Mouse (Mus musculus): ENCODE results near the gene Amph. TPM values are rescaled to one million over a fixed set of nuclear protein-coding genes. Genes with fewer than 3 reads are reported as not detected.
"Not testable (repeated sequence)": the region's sequence is repeated elsewhere in the genome, so short reads cannot be mapped to it uniquely, and the experiment has no call there.

Gene Amph
- polyA plus RNA-seq (2014; fragmentation: Nextera tagmentation; extraction: Ambion mirVana) = 84.2 and 103 TPM in 2 replicates

DNA sequence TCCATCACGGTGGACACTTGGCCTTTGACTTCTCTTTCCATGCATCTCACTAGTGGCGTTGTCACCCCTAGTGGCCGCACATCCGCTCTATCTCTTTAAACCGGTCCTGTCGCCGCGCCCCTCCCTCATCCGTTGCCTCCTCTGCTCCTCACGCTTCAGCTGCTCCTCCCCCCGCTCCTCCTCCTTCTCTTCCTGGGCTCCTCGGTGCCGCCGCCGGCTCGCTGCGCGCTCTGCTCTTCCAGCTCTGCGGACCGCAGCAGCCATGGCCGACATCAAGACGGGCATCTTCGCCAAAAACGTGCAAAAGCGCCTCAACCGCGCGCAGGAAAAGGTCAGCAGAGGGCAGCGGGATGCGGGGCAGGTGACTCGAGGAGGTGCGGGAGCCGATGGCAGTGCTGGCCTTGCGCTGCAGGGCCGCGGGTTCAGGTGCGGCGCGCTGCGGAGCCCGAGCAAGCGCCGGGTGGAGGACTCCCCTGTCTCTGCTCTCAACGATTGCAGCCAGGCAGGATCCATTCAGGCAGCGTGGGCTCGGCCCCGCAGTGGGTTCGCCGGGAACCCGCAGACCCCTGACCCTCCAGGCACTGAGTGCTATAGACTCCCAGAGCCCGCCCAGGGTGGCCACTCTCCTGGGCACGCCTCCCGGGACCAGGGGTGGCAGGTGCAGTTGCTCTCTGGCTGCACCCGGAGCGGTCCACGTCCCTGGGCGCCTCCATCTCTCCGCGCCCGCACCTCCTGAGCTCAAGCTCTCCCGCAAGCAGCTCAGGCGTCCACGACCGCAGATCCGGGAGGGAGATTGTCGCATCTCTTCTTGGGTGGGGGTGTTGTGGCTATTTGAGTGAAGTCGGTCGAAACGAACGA, at the start of gene Amph:
Gene Amph, plus strand, starts transcription at position 35 of the 858 bp plus-strand sequence.
- Histone ChIP-seq H3K9ac (replicated peaks; ENCODE audit: low read depth, low read length) (peak within 1 kb of the TSS; percentile 93), H3K4me2 (ENCODE audit: low read depth, low read length) (peak within 1 kb of the TSS; percentile 72), H3K4me3 (ENCODE audit: low read depth, low read length) (peak within 1 kb of the TSS; percentile 88), H3K9me3 (ENCODE audit: control insufficient read depth, low read length) (no peaks in the 10 kb centered on the region), H3K4me1 (ENCODE audit: control insufficient read depth, insufficient read depth, low read length) (peaks cover 7% of the 10 kb centered on the region; the same call in 1 of the 2 replicates), H3K27me3 (ENCODE audit: control insufficient read depth, insufficient read depth, low read length) (no peaks in the 10 kb centered on the region), H3K27ac (ENCODE audit: low read depth, low read length) (peak within 1 kb of the TSS; percentile 90), H3K36me3 (ENCODE audit: control insufficient read depth, insufficient read depth, low read length) (no peaks in the 10 kb centered on the region)
- peak; percentile 98 for ATAC-seq (ENCODE audit: low read depth)
- under 1% methylated on average over 67 of the region's 70 CpGs for WGBS

DNA sequence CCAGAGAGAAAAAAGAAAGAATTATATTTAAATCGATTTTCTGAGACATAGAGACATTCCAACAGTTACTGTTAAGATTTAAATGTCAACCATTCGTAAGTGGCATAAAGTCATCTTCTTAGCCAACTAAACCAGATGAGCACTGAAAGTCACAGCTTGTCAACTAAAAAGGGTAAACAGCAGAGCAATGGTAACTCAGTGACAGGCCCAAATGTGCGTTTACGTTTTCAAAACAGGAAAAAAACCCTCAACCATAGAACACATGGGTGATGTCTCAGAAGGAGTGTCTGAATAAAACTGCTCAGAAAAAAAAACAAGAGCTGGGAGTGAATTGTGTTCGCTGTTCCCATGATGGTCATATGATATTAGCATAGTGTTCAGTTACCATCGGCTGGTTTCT, 44.4 kb upstream of the Amph start:
- no peaks in the 10 kb centered on the region for H3K9me3 ChIP-seq (ENCODE audit: control insufficient read depth, low read length)
- H3K36me3 ChIP-seq (ENCODE audit: control insufficient read depth, insufficient read depth, low read length) = no peaks in the 10 kb centered on the region
- no peaks in the 10 kb centered on the region for H3K4me1 ChIP-seq (ENCODE audit: control insufficient read depth, insufficient read depth, low read length)
- no peak overlapping the region for H3K27ac ChIP-seq (ENCODE audit: low read depth, low read length)
- no peak overlapping the region for H3K4me2 ChIP-seq (ENCODE audit: low read depth, low read length)
- no peaks in the 10 kb centered on the region for H3K27me3 ChIP-seq (ENCODE audit: control insufficient read depth, insufficient read depth, low read length)
- no peak overlapping the region for H3K4me3 ChIP-seq (ENCODE audit: low read depth, low read length)
- no peak for ATAC-seq (ENCODE audit: low read depth)
- 95% methylated on average over 6 of the region's 6 CpGs for WGBS
- no peak overlapping the region for H3K9ac ChIP-seq (replicated peaks; ENCODE audit: low read depth, low read length)

DNA sequence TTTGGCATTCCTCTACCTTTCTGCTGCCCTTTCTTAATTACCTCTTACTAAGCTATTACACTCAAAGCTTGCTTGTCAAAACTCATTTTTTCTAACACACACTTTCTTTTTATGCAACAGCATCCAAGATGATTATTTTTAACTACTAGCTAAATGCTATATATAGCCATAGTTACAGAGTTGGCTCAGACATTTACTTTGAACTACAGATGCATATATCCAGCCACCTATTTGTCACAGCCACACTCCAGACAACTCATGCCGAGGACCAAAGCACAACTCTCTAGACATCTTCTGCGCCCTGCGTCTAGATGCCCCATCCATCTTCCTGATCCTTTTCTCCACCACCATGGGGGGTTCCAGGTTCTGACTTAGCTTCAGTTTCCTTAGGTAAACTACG, 33.2 kb upstream of the Amph start:
- Histone ChIP-seq H3K36me3 (ENCODE audit: control insufficient read depth, insufficient read depth, low read length) (no peaks in the 10 kb centered on the region), H3K27ac (ENCODE audit: low read depth, low read length) (no peak overlapping the region), H3K4me2 (ENCODE audit: low read depth, low read length) (no peak overlapping the region), H3K4me3 (ENCODE audit: low read depth, low read length) (no peak overlapping the region), H3K4me1 (ENCODE audit: control insufficient read depth, insufficient read depth, low read length) (no peaks in the 10 kb centered on the region), H3K9ac (replicated peaks; ENCODE audit: low read depth, low read length) (no peak overlapping the region), H3K27me3 (ENCODE audit: control insufficient read depth, insufficient read depth, low read length) (no peaks in the 10 kb centered on the region), H3K9me3 (ENCODE audit: control insufficient read depth, low read length) (no peaks in the 10 kb centered on the region)
- ATAC-seq (ENCODE audit: low read depth) = no peak
- WGBS = 73% methylated on average over 4 of the region's 4 CpGs

DNA sequence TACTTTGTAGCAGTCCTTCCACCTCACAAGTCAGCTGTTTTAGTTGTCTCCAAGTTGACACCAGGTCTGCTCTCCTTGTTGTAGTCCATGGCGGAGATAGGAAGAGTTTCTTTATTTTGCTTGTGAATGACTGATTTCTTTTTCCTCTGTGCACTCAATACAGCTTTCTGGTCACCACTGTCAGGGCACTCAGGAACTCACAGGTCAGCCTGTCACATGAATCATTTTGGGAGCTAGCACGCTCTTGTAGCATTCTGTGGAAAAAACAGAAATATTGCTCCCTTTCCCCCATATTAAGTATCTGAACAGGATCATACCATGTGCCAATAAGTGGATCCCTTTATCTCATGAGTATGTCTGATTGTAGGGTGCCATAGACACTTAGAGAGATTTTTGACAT, 14.8 kb upstream of the Amph start:
- not testable (repeated sequence) for H3K4me3 ChIP-seq (ENCODE audit: low read depth, low read length); H3K9ac ChIP-seq (replicated peaks; ENCODE audit: low read depth, low read length); H3K4me2 ChIP-seq (ENCODE audit: low read depth, low read length); H3K9me3 ChIP-seq (ENCODE audit: control insufficient read depth, low read length); ATAC-seq (ENCODE audit: low read depth); H3K4me1 ChIP-seq (ENCODE audit: control insufficient read depth, insufficient read depth, low read length); H3K27ac ChIP-seq (ENCODE audit: low read depth, low read length); H3K27me3 ChIP-seq (ENCODE audit: control insufficient read depth, insufficient read depth, low read length); H3K36me3 ChIP-seq (ENCODE audit: control insufficient read depth, insufficient read depth, low read length)
- WGBS = 50% methylated on average over 1 of the region's 2 CpGs

DNA sequence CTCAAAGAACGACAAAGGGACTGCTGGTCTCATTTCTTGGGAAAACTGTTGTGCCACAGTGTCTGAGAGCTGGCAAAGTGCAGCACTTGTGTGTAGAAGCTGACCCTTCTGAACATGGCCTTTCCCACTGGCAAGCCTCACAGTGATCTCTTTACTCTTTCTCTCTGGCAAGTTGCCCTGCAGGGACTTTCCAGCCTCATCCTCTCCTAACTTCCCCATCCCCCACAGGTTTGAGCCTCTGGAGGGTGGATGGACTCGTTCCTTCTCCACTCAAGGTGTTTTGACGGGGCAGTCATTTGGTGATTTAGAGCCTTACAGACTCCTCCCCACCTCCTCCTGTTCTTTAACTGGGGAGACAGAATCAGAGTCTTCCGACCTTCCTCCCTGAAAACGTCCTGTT, 319 bp upstream of the Amph start:
- H3K4me3 ChIP-seq (ENCODE audit: low read depth, low read length) = peak overlapping the region; percentile 88
- ATAC-seq (ENCODE audit: low read depth) = no peak; the same call in 1 of the 2 replicates
- peak overlapping the region; percentile 72 for H3K4me2 ChIP-seq (ENCODE audit: low read depth, low read length)
- H3K9ac ChIP-seq (replicated peaks; ENCODE audit: low read depth, low read length) = peak overlapping the region; percentile 93; the same call in 1 of the 2 replicates
- no peaks in the 10 kb centered on the region for H3K9me3 ChIP-seq (ENCODE audit: control insufficient read depth, low read length)
- WGBS = 16% methylated on average over 5 of the region's 5 CpGs
- H3K4me1 ChIP-seq (ENCODE audit: control insufficient read depth, insufficient read depth, low read length) = peaks cover 7% of the 10 kb centered on the region; the same call in 1 of the 2 replicates
- no peaks in the 10 kb centered on the region for H3K27me3 ChIP-seq (ENCODE audit: control insufficient read depth, insufficient read depth, low read length)
- H3K27ac ChIP-seq (ENCODE audit: low read depth, low read length) = peak overlapping the region; percentile 90; the same call in 1 of the 2 replicates
- H3K36me3 ChIP-seq (ENCODE audit: control insufficient read depth, insufficient read depth, low read length) = no peaks in the 10 kb centered on the region

DNA sequence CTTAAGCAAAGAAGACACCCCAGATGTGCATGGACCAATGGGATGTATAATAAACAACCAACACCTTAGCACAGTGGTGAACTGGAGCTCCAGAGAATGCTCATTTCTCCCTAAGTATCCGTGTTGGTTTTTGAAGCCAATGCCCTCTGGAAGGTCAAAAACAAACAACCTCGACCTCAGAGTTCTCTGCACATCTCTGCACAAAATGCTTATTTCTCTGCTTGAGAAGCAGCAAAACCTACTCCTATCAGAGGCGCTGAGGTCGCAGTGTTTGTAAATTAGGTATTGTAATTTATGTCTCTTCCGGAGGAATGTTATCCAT, 985 bp downstream of the Amph start:
- H3K4me1 ChIP-seq (ENCODE audit: control insufficient read depth, insufficient read depth, low read length) = peaks cover 7% of the 10 kb centered on the region; the same call in 1 of the 2 replicates
- peak overlapping the region; percentile 93 for H3K9ac ChIP-seq (replicated peaks; ENCODE audit: low read depth, low read length)
- no peaks in the 10 kb centered on the region for H3K36me3 ChIP-seq (ENCODE audit: control insufficient read depth, insufficient read depth, low read length)
- no peaks in the 10 kb centered on the region for H3K9me3 ChIP-seq (ENCODE audit: control insufficient read depth, low read length)
- H3K4me2 ChIP-seq (ENCODE audit: low read depth, low read length) = peak overlapping the region; percentile 72
- H3K27me3 ChIP-seq (ENCODE audit: control insufficient read depth, insufficient read depth, low read length) = no peaks in the 10 kb centered on the region
- peak overlapping the region; percentile 88 for H3K4me3 ChIP-seq (ENCODE audit: low read depth, low read length)
- ATAC-seq (ENCODE audit: low read depth) = no peak
- peak overlapping the region; percentile 90 for H3K27ac ChIP-seq (ENCODE audit: low read depth, low read length)
- WGBS = 7% methylated on average over 5 of the region's 5 CpGs

DNA sequence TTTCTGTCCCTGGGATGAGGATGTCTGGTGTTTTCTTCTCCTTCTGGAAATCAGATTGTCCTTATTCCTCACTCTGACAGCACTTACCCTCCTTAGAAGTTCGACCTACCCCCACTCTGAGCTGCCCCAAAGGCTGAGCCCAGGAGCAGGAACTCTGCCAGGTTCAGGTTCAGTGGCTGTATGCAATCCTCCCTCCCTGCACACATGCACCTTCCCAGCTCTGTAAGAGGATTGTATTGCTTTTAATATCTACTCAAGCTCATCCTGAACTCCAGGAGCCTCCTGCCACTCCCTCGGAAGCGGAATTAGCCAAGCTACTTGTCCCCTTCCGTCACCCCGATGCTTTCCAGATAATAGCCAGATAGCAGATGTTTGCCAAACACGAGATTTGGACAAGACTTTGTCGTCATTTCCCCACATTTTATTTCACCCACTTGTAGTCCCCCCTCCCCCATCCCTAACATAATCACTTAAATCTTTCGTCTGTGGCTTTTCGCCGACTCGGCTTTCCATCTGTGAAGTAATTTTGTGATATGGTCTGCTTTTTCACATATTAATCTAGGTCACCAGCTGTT, 1.7 kb downstream of the Amph start:
- no peak overlapping the region for H3K27ac ChIP-seq (ENCODE audit: low read depth, low read length)
- peak overlapping the region; percentile 88 for H3K4me3 ChIP-seq (ENCODE audit: low read depth, low read length)
- peak overlapping the region; percentile 72 for H3K4me2 ChIP-seq (ENCODE audit: low read depth, low read length)
- H3K27me3 ChIP-seq (ENCODE audit: control insufficient read depth, insufficient read depth, low read length) = no peaks in the 10 kb centered on the region
- H3K4me1 ChIP-seq (ENCODE audit: control insufficient read depth, insufficient read depth, low read length) = peaks cover 7% of the 10 kb centered on the region; the same call in 1 of the 2 replicates
- 63% methylated on average over 11 of the region's 11 CpGs for WGBS
- peak overlapping the region; percentile 5; the same call in 1 of the 2 replicates for H3K9ac ChIP-seq (replicated peaks; ENCODE audit: low read depth, low read length)
- no peak for ATAC-seq (ENCODE audit: low read depth)
- no peaks in the 10 kb centered on the region for H3K36me3 ChIP-seq (ENCODE audit: control insufficient read depth, insufficient read depth, low read length)
- no peaks in the 10 kb centered on the region for H3K9me3 ChIP-seq (ENCODE audit: control insufficient read depth, low read length)

DNA sequence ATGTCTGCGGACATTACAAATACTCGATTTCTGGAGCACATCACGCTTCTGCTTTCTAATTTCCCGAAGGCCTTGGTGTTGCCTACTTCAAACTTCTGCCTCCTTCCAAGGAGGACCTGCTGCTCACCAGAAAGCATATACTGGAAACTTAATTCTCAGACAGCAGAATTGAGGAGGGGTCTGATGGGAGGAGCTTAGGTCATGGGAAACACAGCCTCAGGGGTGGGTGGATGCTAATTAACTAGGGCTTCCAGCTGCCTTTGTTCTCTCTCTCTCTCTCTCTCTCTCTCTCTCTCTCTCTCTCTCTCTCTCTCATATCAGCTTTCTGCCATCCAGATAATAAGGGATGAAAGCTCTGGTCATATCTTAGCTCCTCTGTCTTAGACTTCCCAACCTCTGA, 5.6 kb downstream of the Amph start:
- no peak for ATAC-seq (ENCODE audit: low read depth)
- no peak overlapping the region for H3K4me3 ChIP-seq (ENCODE audit: low read depth, low read length)
- H3K9me3 ChIP-seq (ENCODE audit: control insufficient read depth, low read length) = no peaks in the 10 kb centered on the region
- no peak overlapping the region for H3K27ac ChIP-seq (ENCODE audit: low read depth, low read length)
- no peak overlapping the region for H3K4me2 ChIP-seq (ENCODE audit: low read depth, low read length)
- H3K27me3 ChIP-seq (ENCODE audit: control insufficient read depth, insufficient read depth, low read length) = no peaks in the 10 kb centered on the region
- 93% methylated on average over 4 of the region's 4 CpGs for WGBS
- H3K9ac ChIP-seq (replicated peaks; ENCODE audit: low read depth, low read length) = no peak overlapping the region
- no peaks in the 10 kb centered on the region for H3K36me3 ChIP-seq (ENCODE audit: control insufficient read depth, insufficient read depth, low read length)
- H3K4me1 ChIP-seq (ENCODE audit: control insufficient read depth, insufficient read depth, low read length) = peaks cover 7% of the 10 kb centered on the region; the same call in 1 of the 2 replicates
